Mouse (Mus musculus) skeletal muscle tissue, adult 2 months (tissue): ENCODE measurements around the gene Riok2.
A peak's percentile ranks its signal among the peaks of the same experiment; 100 is the strongest.
"Not testable (repeated sequence)": the region's sequence is repeated elsewhere in the genome, so short reads cannot be mapped to it uniquely, and the experiment has no call there.

Experiments
- DNase-seq: peaks from one replicate; pipeline ENCODE4 v3.0.0-alpha.2; 2012; ENCODE audit warnings: low read depth, low spot score

Riok2 gene

GRCm38 (mm10) chr17:17373918-17374910 is at the start of gene Riok2:
TSS of gene Riok2 (plus strand) at chr17:17374309.
- peak; percentile 97 for DNase-seq

- DNase-seq: not testable (repeated sequence)
Observed at GRCm38 (mm10) chr17:17326022-17326421, 48.1 kb upstream of the Riok2 start.

GRCm38 (mm10) chr17:17326636-17327035 is 47.5 kb upstream of the Riok2 start:
- no peak for DNase-seq

GRCm38 (mm10) chr17:17345374-17346183 is 28.5 kb upstream of the Riok2 start:
- DNase-seq: not testable (repeated sequence)

GRCm38 (mm10) chr17:17346281-17346680 is 27.8 kb upstream of the Riok2 start:
- DNase-seq: not testable (repeated sequence)

- DNase-seq: no peak
Observed at GRCm38 (mm10) chr17:17373550-17373917, 575 bp upstream of the Riok2 start.

GRCm38 (mm10) chr17:17375581-17375980 is 1.5 kb downstream of the Riok2 start:
- no peak for DNase-seq

- no peak for DNase-seq
Observed at GRCm38 (mm10) chr17:17383703-17384102, 9.6 kb downstream of the Riok2 start.

- no peak for DNase-seq
Observed at GRCm38 (mm10) chr17:17384502-17384901, 10.4 kb downstream of the Riok2 start.

GRCm38 (mm10) chr17:17386117-17386516 is 12.0 kb downstream of the Riok2 start:
- no peak for DNase-seq

- no peak for DNase-seq
Observed at GRCm38 (mm10) chr17:17391823-17392222, 17.7 kb downstream of the Riok2 start.

GRCm38 (mm10) chr17:17392863-17393262 is 18.8 kb downstream of the Riok2 start:
- DNase-seq: no peak

GRCm38 (mm10) chr17:17393300-17393699 is 19.2 kb downstream of the Riok2 start:
- DNase-seq: no peak

- DNase-seq: peak; percentile 55
Observed at GRCm38 (mm10) chr17:17394336-17394735, 20.2 kb downstream of the Riok2 start.

GRCm38 (mm10) chr17:17396869-17397268 is 22.8 kb downstream of the Riok2 start:
- no peak for DNase-seq

- DNase-seq: no peak
Observed at GRCm38 (mm10) chr17:17398664-17399063, 24.6 kb downstream of the Riok2 start.

- DNase-seq: no peak
Observed at GRCm38 (mm10) chr17:17402222-17403004, 28.3 kb downstream of the Riok2 start, which contains the start of gene Lix1. TSS of gene Lix1 (plus strand) at chr17:17402672.

GRCm38 (mm10) chr17:17403038-17403437 is 28.9 kb downstream of the Riok2 start:
- no peak for DNase-seq

- DNase-seq: no peak
Observed at GRCm38 (mm10) chr17:17403578-17404112, 29.5 kb downstream of the Riok2 start.

GRCm38 (mm10) chr17:17404811-17405544 is 30.9 kb downstream of the Riok2 start:
- DNase-seq: no peak
